Mouse (Mus musculus): ENCODE measurements at regions not wholly inside any gene's neighbourhood (a gene's known extent, or its start where the extent isn't known, plus 50 kb on each side); places are given as distances from the start of the nearest gene placed in this dataset.

DNA sequence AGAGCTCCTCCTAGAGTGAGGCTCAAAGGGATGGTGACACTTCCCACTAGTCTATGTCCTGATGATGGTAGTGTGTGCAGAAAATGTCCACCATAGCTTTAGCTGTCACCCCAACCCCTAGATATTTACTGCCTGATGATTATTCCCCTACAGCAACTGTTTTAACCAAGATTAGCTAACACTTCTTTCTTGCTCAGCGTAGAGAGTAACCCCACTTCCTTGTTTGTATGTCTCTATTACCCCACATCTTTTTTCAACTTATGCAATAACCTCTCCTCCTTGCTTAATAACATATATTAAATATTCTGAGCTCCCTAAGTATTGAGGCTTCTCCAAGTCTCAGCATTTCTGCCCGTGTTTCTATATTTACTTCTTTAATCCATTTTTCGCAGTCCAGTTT lies 404.2 kb upstream of the Cntn3 start:
- no peaks in the 10 kb centered on the region for H3K9me3 ChIP-seq (ENCODE audit: control insufficient read depth, low read length)
- no peaks in the 10 kb centered on the region for H3K4me1 ChIP-seq (ENCODE audit: control insufficient read depth, insufficient read depth, low read length)
- DNase-seq (ENCODE audit: low spot score, missing footprints), result no peak
- WGBS, result 87% methylated on average over 3 of the region's 3 CpGs
- no peaks in the 10 kb centered on the region for H3K27me3 ChIP-seq (ENCODE audit: control insufficient read depth, insufficient read depth, low read length)
- no peak overlapping the region for H3K4me3 ChIP-seq (ENCODE audit: low read depth, low read length)
- no peak for ATAC-seq (ENCODE audit: low FRiP score)
- H3K36me3 ChIP-seq (ENCODE audit: control insufficient read depth, insufficient read depth, low read length), result no peaks in the 10 kb centered on the region
- no peak overlapping the region for H3K9ac ChIP-seq (ENCODE audit: low read length)
- H3K27ac ChIP-seq (ENCODE audit: low read depth, low read length), result no peak overlapping the region
- H3K4me2 ChIP-seq, result no peak overlapping the region

GRCm38 (mm10) chr6:103023326-103023725 lies 450.4 kb upstream of the Cntn3 start:
- 82% methylated on average over 2 of the region's 2 CpGs for WGBS
- ATAC-seq (ENCODE audit: low FRiP score) (no peak), DNase-seq (ENCODE audit: low spot score, missing footprints) (no peak)
- no peaks in the 10 kb centered on the region for H3K4me1 ChIP-seq (ENCODE audit: control insufficient read depth, insufficient read depth, low read length)
- no peak overlapping the region for H3K27ac ChIP-seq (ENCODE audit: low read depth, low read length)
- no peak overlapping the region for H3K4me2 ChIP-seq
- H3K4me3 ChIP-seq (ENCODE audit: low read depth, low read length), result no peak overlapping the region
- H3K9ac ChIP-seq (ENCODE audit: low read length), result no peak overlapping the region
- no peaks in the 10 kb centered on the region for H3K36me3 ChIP-seq (ENCODE audit: control insufficient read depth, insufficient read depth, low read length)
- H3K27me3 ChIP-seq (ENCODE audit: control insufficient read depth, insufficient read depth, low read length), result no peaks in the 10 kb centered on the region
- H3K9me3 ChIP-seq (ENCODE audit: control insufficient read depth, low read length), result no peaks in the 10 kb centered on the region

GRCm38 (mm10) chr6:103024006-103024405 lies 451.1 kb upstream of the Cntn3 start:
- H3K27ac ChIP-seq (ENCODE audit: low read depth, low read length), result no peak overlapping the region
- WGBS, result 66% methylated on average over 2 of the region's 2 CpGs
- no peaks in the 10 kb centered on the region for H3K27me3 ChIP-seq (ENCODE audit: control insufficient read depth, insufficient read depth, low read length)
- no peak overlapping the region for H3K9ac ChIP-seq (ENCODE audit: low read length)
- no peak overlapping the region for H3K4me3 ChIP-seq (ENCODE audit: low read depth, low read length)
- H3K4me2 ChIP-seq, result no peak overlapping the region
- H3K9me3 ChIP-seq (ENCODE audit: control insufficient read depth, low read length), result no peaks in the 10 kb centered on the region
- DNase-seq (ENCODE audit: low spot score, missing footprints), result no peak
- no peaks in the 10 kb centered on the region for H3K36me3 ChIP-seq (ENCODE audit: control insufficient read depth, insufficient read depth, low read length)
- H3K4me1 ChIP-seq (ENCODE audit: control insufficient read depth, insufficient read depth, low read length), result no peaks in the 10 kb centered on the region
- no peak for ATAC-seq (ENCODE audit: low FRiP score)

- ATAC-seq (ENCODE audit: low FRiP score) (no peak), DNase-seq (ENCODE audit: low spot score, missing footprints) (no peak)
- H3K9ac ChIP-seq (ENCODE audit: low read length), result no peak overlapping the region
- H3K27me3 ChIP-seq (ENCODE audit: control insufficient read depth, insufficient read depth, low read length), result no peaks in the 10 kb centered on the region
- H3K4me3 ChIP-seq (ENCODE audit: low read depth, low read length), result no peak overlapping the region
- no peaks in the 10 kb centered on the region for H3K9me3 ChIP-seq (ENCODE audit: control insufficient read depth, low read length)
- H3K4me2 ChIP-seq, result no peak overlapping the region
- WGBS, result 70% methylated on average over 1 of the region's 1 CpGs
- no peaks in the 10 kb centered on the region for H3K4me1 ChIP-seq (ENCODE audit: control insufficient read depth, insufficient read depth, low read length)
- H3K27ac ChIP-seq (ENCODE audit: low read depth, low read length), result no peak overlapping the region
- H3K36me3 ChIP-seq (ENCODE audit: control insufficient read depth, insufficient read depth, low read length), result no peaks in the 10 kb centered on the region
Observed at GRCm38 (mm10) chr6:103028150-103028549, 455.2 kb upstream of the Cntn3 start.

DNA sequence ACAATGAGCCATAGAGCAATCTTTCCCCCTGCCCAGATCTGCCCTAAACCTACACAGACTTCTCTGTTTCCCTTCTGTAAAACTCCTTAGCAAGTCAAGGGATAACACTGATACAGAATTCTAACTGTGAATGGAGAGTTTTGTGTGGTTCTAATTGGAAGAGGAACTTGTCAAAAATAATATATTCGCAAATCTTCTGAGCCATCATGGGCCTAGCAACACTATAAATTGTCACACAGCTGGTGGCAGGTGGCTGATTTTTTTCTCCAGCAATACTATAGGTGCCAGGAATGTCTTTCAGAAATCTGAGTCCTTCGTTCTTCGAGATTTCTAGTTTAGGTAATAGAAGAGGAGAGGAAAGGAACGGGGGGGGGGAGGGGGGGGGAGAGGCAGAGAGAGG lies 460.5 kb upstream of the Cntn3 start:
- H3K4me3 ChIP-seq (ENCODE audit: low read depth, low read length), result no peak overlapping the region
- no peak overlapping the region for H3K9ac ChIP-seq (ENCODE audit: low read length)
- no peaks in the 10 kb centered on the region for H3K4me1 ChIP-seq (ENCODE audit: control insufficient read depth, insufficient read depth, low read length)
- DNase-seq (ENCODE audit: low spot score, missing footprints) (no peak), ATAC-seq (ENCODE audit: low FRiP score) (no peak)
- H3K36me3 ChIP-seq (ENCODE audit: control insufficient read depth, insufficient read depth, low read length), result no peaks in the 10 kb centered on the region
- no peak overlapping the region for H3K27ac ChIP-seq (ENCODE audit: low read depth, low read length)
- 46% methylated on average over 3 of the region's 4 CpGs for WGBS
- H3K27me3 ChIP-seq (ENCODE audit: control insufficient read depth, insufficient read depth, low read length), result no peaks in the 10 kb centered on the region
- H3K9me3 ChIP-seq (ENCODE audit: control insufficient read depth, low read length), result no peaks in the 10 kb centered on the region
- no peak overlapping the region for H3K4me2 ChIP-seq

- ATAC-seq (ENCODE audit: low FRiP score) (no peak), DNase-seq (ENCODE audit: low spot score, missing footprints) (no peak)
- H3K27ac ChIP-seq (ENCODE audit: low read depth, low read length), result no peak overlapping the region
- H3K9ac ChIP-seq (ENCODE audit: low read length), result no peak overlapping the region
- no peaks in the 10 kb centered on the region for H3K9me3 ChIP-seq (ENCODE audit: control insufficient read depth, low read length)
- H3K4me2 ChIP-seq, result no peak overlapping the region
- H3K27me3 ChIP-seq (ENCODE audit: control insufficient read depth, insufficient read depth, low read length), result no peaks in the 10 kb centered on the region
- H3K36me3 ChIP-seq (ENCODE audit: control insufficient read depth, insufficient read depth, low read length), result no peaks in the 10 kb centered on the region
- H3K4me1 ChIP-seq (ENCODE audit: control insufficient read depth, insufficient read depth, low read length), result no peaks in the 10 kb centered on the region
- no peak overlapping the region for H3K4me3 ChIP-seq (ENCODE audit: low read depth, low read length)
- 34% methylated on average over 7 of the region's 7 CpGs for WGBS
Observed at GRCm38 (mm10) chr6:103033919-103034318, 461.0 kb upstream of the Cntn3 start.

- Histone ChIP-seq H3K4me2 (no peak overlapping the region), H3K9ac (ENCODE audit: low read length) (no peak overlapping the region), H3K27ac (ENCODE audit: low read depth, low read length) (no peak overlapping the region), H3K9me3 (ENCODE audit: control insufficient read depth, low read length) (no peaks in the 10 kb centered on the region), H3K4me3 (ENCODE audit: low read depth, low read length) (no peak overlapping the region), H3K4me1 (ENCODE audit: control insufficient read depth, insufficient read depth, low read length) (no peaks in the 10 kb centered on the region), H3K36me3 (ENCODE audit: control insufficient read depth, insufficient read depth, low read length) (no peaks in the 10 kb centered on the region), H3K27me3 (ENCODE audit: control insufficient read depth, insufficient read depth, low read length) (no peaks in the 10 kb centered on the region)
- WGBS, result 68% methylated on average over 5 of the region's 5 CpGs
- DNase-seq (ENCODE audit: low spot score, missing footprints) (no peak), ATAC-seq (ENCODE audit: low FRiP score) (no peak)
Observed at GRCm38 (mm10) chr6:103060591-103060990, 449.8 kb upstream of the Chl1 start.

- no peak overlapping the region for H3K4me3 ChIP-seq (ENCODE audit: low read depth, low read length)
- H3K9ac ChIP-seq (ENCODE audit: low read length), result no peak overlapping the region
- H3K9me3 ChIP-seq (ENCODE audit: control insufficient read depth, low read length), result no peaks in the 10 kb centered on the region
- H3K4me2 ChIP-seq, result no peak overlapping the region
- DNase-seq (ENCODE audit: low spot score, missing footprints) (no peak), ATAC-seq (ENCODE audit: low FRiP score) (no peak)
- H3K36me3 ChIP-seq (ENCODE audit: control insufficient read depth, insufficient read depth, low read length), result no peaks in the 10 kb centered on the region
- no peaks in the 10 kb centered on the region for H3K4me1 ChIP-seq (ENCODE audit: control insufficient read depth, insufficient read depth, low read length)
- no peak overlapping the region for H3K27ac ChIP-seq (ENCODE audit: low read depth, low read length)
- WGBS, result 37% methylated on average over 1 of the region's 1 CpGs
- H3K27me3 ChIP-seq (ENCODE audit: control insufficient read depth, insufficient read depth, low read length), result no peaks in the 10 kb centered on the region
Observed at GRCm38 (mm10) chr6:103106189-103106588, 404.2 kb upstream of the Chl1 start.

DNA sequence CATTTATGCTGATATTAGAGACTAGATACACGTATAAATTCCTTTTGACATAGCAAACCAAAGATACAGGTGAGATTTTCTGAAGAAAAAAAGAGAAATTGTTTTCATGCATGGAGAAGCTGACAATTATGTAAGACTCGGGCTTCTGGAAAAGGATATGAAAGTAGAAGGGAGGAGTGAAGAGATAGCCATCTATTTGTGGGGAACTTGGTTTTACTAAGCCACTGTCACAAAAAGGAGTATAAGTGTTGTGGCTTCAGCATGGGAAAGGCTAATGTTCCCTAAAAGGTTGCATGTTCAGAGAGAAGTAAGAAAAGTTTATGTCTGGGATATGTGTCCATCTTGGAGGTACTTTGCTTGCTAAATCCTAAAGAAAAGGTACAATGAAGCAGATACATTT lies 390.8 kb upstream of the Chl1 start:
- WGBS, result 79% methylated on average over 2 of the region's 2 CpGs
- DNase-seq (ENCODE audit: low spot score, missing footprints) (no peak), ATAC-seq (ENCODE audit: low FRiP score) (no peak)

GRCm38 (mm10) chr6:103140851-103141250 lies 369.5 kb upstream of the Chl1 start:
- H3K4me2 ChIP-seq, result no peak overlapping the region
- no peak overlapping the region for H3K27ac ChIP-seq (ENCODE audit: low read depth, low read length)
- H3K4me1 ChIP-seq (ENCODE audit: control insufficient read depth, insufficient read depth, low read length), result no peaks in the 10 kb centered on the region
- no peaks in the 10 kb centered on the region for H3K9me3 ChIP-seq (ENCODE audit: control insufficient read depth, low read length)
- H3K4me3 ChIP-seq (ENCODE audit: low read depth, low read length), result no peak overlapping the region
- 91% methylated on average over 5 of the region's 5 CpGs for WGBS
- H3K9ac ChIP-seq (ENCODE audit: low read length), result no peak overlapping the region
- H3K27me3 ChIP-seq (ENCODE audit: control insufficient read depth, insufficient read depth, low read length), result no peaks in the 10 kb centered on the region
- ATAC-seq (ENCODE audit: low FRiP score) (no peak), DNase-seq (ENCODE audit: low spot score, missing footprints) (no peak)
- H3K36me3 ChIP-seq (ENCODE audit: control insufficient read depth, insufficient read depth, low read length), result no peaks in the 10 kb centered on the region

More for the DNA sequence above, 390.8 kb upstream of the Chl1 start:
- no peaks in the 10 kb centered on the region for H3K9me3 ChIP-seq (ENCODE audit: control insufficient read depth, low read length)
- no peak overlapping the region for H3K9ac ChIP-seq (ENCODE audit: low read length)
- H3K27me3 ChIP-seq (ENCODE audit: control insufficient read depth, insufficient read depth, low read length), result no peaks in the 10 kb centered on the region
- no peak overlapping the region for H3K4me2 ChIP-seq
- H3K27ac ChIP-seq (ENCODE audit: low read depth, low read length), result no peak overlapping the region
- H3K4me3 ChIP-seq (ENCODE audit: low read depth, low read length), result no peak overlapping the region
- H3K4me1 ChIP-seq (ENCODE audit: control insufficient read depth, insufficient read depth, low read length), result no peaks in the 10 kb centered on the region
- H3K36me3 ChIP-seq (ENCODE audit: control insufficient read depth, insufficient read depth, low read length), result no peaks in the 10 kb centered on the region

All from midbrain, embryonic 11.5 days (tissue).